Mouse (Mus musculus) bone marrow macrophage, adult 2 months (primary cell): Measurements from ENCODE around the gene Prkar1b.

Source experiments
- CTCF ChIP-seq: IDR thresholded peaks from 2 replicates; pipeline ENCODE4 v1.5.1; 2012; ENCODE audit warnings: low read depth, mild to moderate bottlenecking, low read length, moderate library complexity
- POLR2A ChIP-seq: IDR thresholded peaks from 2 replicates; pipeline ENCODE4 v1.6.1; 2012; ENCODE audit warnings: mild to moderate bottlenecking, low read depth, low read length, borderline replicate concordance

DNA sequence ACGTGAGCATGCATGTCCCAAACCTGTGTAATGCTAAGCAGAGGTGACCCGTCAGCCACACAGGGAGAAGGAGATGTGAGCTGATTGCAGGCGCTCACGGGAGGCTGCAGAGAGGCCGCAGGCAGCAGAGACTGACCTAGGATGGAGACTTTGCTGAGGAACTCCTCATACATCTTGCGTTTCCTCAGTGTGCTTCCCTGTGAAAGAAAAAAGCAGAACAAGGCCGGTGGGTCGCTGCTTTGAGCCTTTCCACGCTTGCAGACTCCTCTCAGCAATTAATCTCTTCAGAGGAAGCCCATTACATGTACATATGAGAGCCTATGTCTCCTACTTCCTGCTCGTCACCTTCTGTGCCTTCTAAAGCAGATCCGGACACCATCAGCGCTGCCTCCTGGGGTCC is 107.5 kb downstream of the Prkar1b start:
- TF ChIP-seq POLR2A (no peak), CTCF (no peak)
